Mouse (Mus musculus) intestine, postnatal 0 days (tissue): ENCODE measurements at regions not wholly inside any gene's neighbourhood (a gene's known extent, or its start where the extent isn't known, plus 50 kb on each side); places are given as distances from the start of the nearest gene placed in this dataset.

Source experiments
- ATAC-seq: fragments of 200-750 bp; cut with Nextera tagmentation; 2 replicates; pipeline ENCODE4 v1.8.0; 2017; ENCODE audit warnings: mild to moderate bottlenecking, moderate TSS enrichment, moderate library complexity
- H3K27ac ChIP-seq: fragments of 300-500 bp; sonication (generic); 2 replicates; pipeline ENCODE4 v1.5.1; 2014; ENCODE audit warnings: mild to moderate bottlenecking, low read depth, low read length, moderate library complexity
- H3K27me3 ChIP-seq: fragments of 300-500 bp; sonication (generic); replicated peaks from 2 replicates; pipeline ENCODE4 v1.6.1; 2014; ENCODE audit warnings: low read length, mixed read lengths; ENCODE audit not compliant: control insufficient read depth, insufficient read depth
- H3K36me3 ChIP-seq: fragments of 300-500 bp; sonication (generic); 2 replicates; pipeline ENCODE4 v1.6.1; 2014; ENCODE audit warnings: mild to moderate bottlenecking, moderate library complexity; ENCODE audit not compliant: control insufficient read depth, insufficient read depth
- H3K4me1 ChIP-seq: fragments of 300-500 bp; sonication (generic); replicated peaks from 2 replicates; pipeline ENCODE4 v1.6.1; 2014; ENCODE audit warnings: antibody characterized with exemption, low read length, mixed read lengths; ENCODE audit not compliant: control insufficient read depth, insufficient read depth
- H3K4me2 ChIP-seq: fragments of 300-500 bp; sonication (generic); replicated peaks from 2 replicates; pipeline ENCODE4 v1.6.1; 2014; ENCODE audit warnings: low read depth, mild to moderate bottlenecking, moderate library complexity
- H3K4me3 ChIP-seq: fragments of 300-500 bp; sonication (generic); 2 replicates; pipeline ENCODE4 v1.5.1; 2014; ENCODE audit warnings: low read depth, low read length
- H3K9ac ChIP-seq: fragments of 300-500 bp; sonication (generic); 2 replicates; pipeline ENCODE4 v1.6.1; 2014; ENCODE audit warnings: mild to moderate bottlenecking, low read depth, low read length
- H3K9me3 ChIP-seq: fragments of 300-500 bp; sonication (generic); 2 replicates; pipeline ENCODE4 v1.6.1; 2016; ENCODE audit warnings: mixed run types; ENCODE audit not compliant: control insufficient read depth
- CTCF ChIP-seq: sonication (generic); IDR thresholded peaks from 2 replicates; pipeline ENCODE4 v1.5.1; 2016; ENCODE audit warnings: low read depth, mild to moderate bottlenecking, control low read depth, antibody characterized with exemption, moderate library complexity
- WGBS: fragments of 180-500 bp; shearing (Covaris S2); extraction: QIAGEN DNeasy Blood & Tissue Kit; methylation state at CpG from one replicate; pipeline ENCODE4 v1.1.7; 2014; 5-methylcytosine and 5-hydroxymethylcytosine counted together

DNA sequence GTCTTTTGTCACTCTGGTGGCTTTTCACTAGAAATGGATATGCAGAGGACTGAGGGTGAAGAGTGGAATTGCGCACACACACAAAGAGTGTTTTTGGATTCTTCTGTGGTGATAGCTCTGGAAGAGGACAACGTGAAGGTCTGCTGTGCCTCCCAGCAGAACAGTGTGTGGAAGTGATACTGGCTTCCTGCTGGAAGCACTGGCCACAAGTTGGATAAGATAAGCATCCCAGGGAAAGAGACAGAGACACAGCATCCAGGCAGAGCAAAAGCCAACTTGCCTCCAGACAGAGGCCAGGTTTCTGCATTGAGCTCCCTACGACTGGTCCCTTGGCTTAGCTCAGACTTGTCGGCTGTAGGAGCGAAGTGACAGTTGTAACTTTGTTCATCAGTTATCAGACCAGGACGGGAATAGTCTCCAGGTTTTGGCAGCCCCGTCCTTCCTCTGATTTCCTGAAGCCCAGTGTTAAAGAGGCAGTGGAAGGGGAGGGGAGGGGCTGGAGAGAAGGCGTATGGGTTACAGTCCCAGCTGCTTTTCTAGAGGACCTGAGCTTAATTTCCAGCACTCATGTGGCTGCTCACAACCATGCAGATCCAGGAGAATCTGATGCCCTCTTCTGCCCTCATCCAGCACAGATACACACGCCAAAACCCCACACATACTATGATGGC, 89.2 kb downstream of the Tmem170b start:
- H3K4me3 ChIP-seq = no peak overlapping the region
- no peak for ATAC-seq
- no peaks in the 10 kb centered on the region for H3K36me3 ChIP-seq
- no peaks in the 10 kb centered on the region for H3K9me3 ChIP-seq
- no peaks in the 10 kb centered on the region for H3K4me1 ChIP-seq
- H3K27me3 ChIP-seq = no peaks in the 10 kb centered on the region
- no peak overlapping the region for H3K27ac ChIP-seq
- 74% methylated on average over 9 of the region's 9 CpGs for WGBS
- no peak overlapping the region for H3K4me2 ChIP-seq
- H3K9ac ChIP-seq = no peak overlapping the region
- TF ChIP-seq CTCF = no peak

GRCm38 (mm10) chr13:41696767-41697445, 91.2 kb downstream of the Tmem170b start:
- H3K27ac ChIP-seq = no peak overlapping the region
- H3K36me3 ChIP-seq = no peaks in the 10 kb centered on the region
- no peak overlapping the region for H3K4me3 ChIP-seq
- no peak overlapping the region for H3K9ac ChIP-seq
- no peak for ATAC-seq
- no peaks in the 10 kb centered on the region for H3K9me3 ChIP-seq
- TF ChIP-seq CTCF = no peak
- H3K4me2 ChIP-seq = no peak overlapping the region
- H3K27me3 ChIP-seq = no peaks in the 10 kb centered on the region
- 67% methylated on average over 7 of the region's 7 CpGs for WGBS
- no peaks in the 10 kb centered on the region for H3K4me1 ChIP-seq

- Histone ChIP-seq H3K4me3 (no peak overlapping the region), H3K27me3 (no peaks in the 10 kb centered on the region), H3K9me3 (no peaks in the 10 kb centered on the region), H3K4me2 (no peak overlapping the region), H3K4me1 (no peaks in the 10 kb centered on the region), H3K27ac (no peak overlapping the region), H3K36me3 (no peaks in the 10 kb centered on the region), H3K9ac (no peak overlapping the region)
- ATAC-seq = no peak
- 59% methylated on average over 3 of the region's 3 CpGs for WGBS
- no peak for TF ChIP-seq CTCF
These were observed 95.6 kb downstream of the Tmem170b start for GRCm38 (mm10) chr13:41701345-41701744.

- Histone ChIP-seq H3K36me3 (no peaks in the 10 kb centered on the region), H3K9ac (no peak overlapping the region)
These were observed 96.1 kb downstream of the Tmem170b start for GRCm38 (mm10) chr13:41701829-41702231.

GRCm38 (mm10) chr13:41703196-41703595, 97.5 kb downstream of the Tmem170b start:
- Histone ChIP-seq H3K4me1 (no peaks in the 10 kb centered on the region), H3K36me3 (no peaks in the 10 kb centered on the region), H3K27ac (no peak overlapping the region), H3K4me3 (no peak overlapping the region), H3K27me3 (no peaks in the 10 kb centered on the region), H3K9ac (no peak overlapping the region), H3K9me3 (no peaks in the 10 kb centered on the region), H3K4me2 (no peak overlapping the region)
- no peak for ATAC-seq
- TF ChIP-seq CTCF = no peak
- WGBS = 60% methylated on average over 2 of the region's 2 CpGs

More at GRCm38 (mm10) chr13:41701829-41702231, 96.1 kb downstream of the Tmem170b start:
- WGBS = 83% methylated on average over 8 of the region's 8 CpGs
- Histone ChIP-seq H3K4me2 (no peak overlapping the region), H3K4me3 (no peak overlapping the region), H3K27ac (no peak overlapping the region), H3K4me1 (no peaks in the 10 kb centered on the region), H3K9me3 (no peaks in the 10 kb centered on the region), H3K27me3 (no peaks in the 10 kb centered on the region)
- no peak for ATAC-seq
- no peak for TF ChIP-seq CTCF

GRCm38 (mm10) chr13:41703618-41704017, 97.9 kb downstream of the Tmem170b start:
- 68% methylated on average over 8 of the region's 8 CpGs for WGBS
- H3K27ac ChIP-seq = no peak overlapping the region
- no peak for ATAC-seq

More at GRCm38 (mm10) chr13:41703618-41704017, 97.9 kb downstream of the Tmem170b start:
- Histone ChIP-seq H3K4me2 (no peak overlapping the region), H3K9me3 (no peaks in the 10 kb centered on the region), H3K9ac (no peak overlapping the region), H3K4me3 (no peak overlapping the region), H3K36me3 (no peaks in the 10 kb centered on the region), H3K4me1 (no peaks in the 10 kb centered on the region), H3K27me3 (no peaks in the 10 kb centered on the region)
- no peak for TF ChIP-seq CTCF
